Mouse (Mus musculus): ENCODE measurements around the gene Gm5141. TPM values are rescaled to one million over a fixed set of nuclear protein-coding genes. Genes with fewer than 3 reads are reported as not detected.
"Not testable (repeated sequence)": the region's sequence is repeated elsewhere in the genome, so short reads cannot be mapped to it uniquely, and the experiment has no call there.

The Gm5141 gene
- polyA plus RNA-seq (2015; fragmentation: Nextera tagmentation; extraction: Ambion mirVana): 6.2 and 8.4 TPM in 2 replicates

DNA sequence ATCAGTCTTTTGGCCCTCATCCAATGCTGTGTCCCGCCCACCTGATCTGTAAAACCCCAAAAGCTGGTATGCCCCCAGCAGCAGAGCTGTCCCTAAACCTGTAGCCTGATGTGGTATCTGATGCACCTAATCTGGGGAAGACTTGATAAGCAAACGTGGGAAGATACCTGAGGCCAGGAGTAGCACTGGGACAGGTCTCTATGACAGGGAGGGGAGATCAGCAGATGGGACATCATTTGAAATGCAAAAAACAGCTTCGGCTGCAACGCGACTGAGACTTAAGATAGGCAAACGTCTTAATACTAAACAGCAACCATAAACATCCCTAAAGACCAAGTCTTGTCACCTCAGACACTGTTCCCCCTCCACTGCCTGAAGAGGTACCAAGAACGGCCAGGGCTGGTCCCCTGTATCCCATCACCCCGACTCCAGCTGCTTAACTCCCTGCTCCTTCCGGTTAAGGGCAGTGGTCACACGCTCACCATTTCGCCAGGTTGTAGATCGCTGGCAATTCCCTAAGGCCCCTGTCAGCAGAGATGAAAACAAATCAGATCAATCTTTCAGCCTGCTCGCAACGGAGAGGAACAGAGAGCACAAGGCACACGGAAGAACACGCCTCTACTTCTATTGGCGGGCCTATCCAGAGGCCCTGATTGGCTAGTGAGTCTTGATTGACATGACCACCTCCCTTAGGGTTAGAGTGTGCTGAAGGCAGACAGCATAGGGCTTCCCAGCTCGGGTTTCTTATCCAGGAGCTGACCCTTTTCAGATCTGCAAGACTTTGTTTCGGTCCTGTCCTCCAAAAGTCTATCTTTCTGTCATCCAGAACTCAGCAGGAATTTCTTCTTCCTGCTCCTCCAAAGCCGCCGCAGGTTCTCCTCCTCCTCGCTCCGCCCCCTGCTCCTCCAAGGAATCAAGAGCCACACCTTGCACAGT, at the start of gene Gm5141:
Gm5141 (minus strand) TSS at position 610 of the 936 bp plus-strand sequence.
- not testable (repeated sequence) for H3K36me3 ChIP-seq; H3K4me1 ChIP-seq (replicated peaks); H3K27me3 ChIP-seq (replicated peaks); H3K9me3 ChIP-seq; H3K27ac ChIP-seq
- H3K4me3 ChIP-seq (replicated peaks): peak within 1 kb of the TSS; percentile 46
- peak within 1 kb of the TSS; percentile 45 for H3K9ac ChIP-seq
- WGBS: 4% methylated on average over 23 of the region's 23 CpGs
- peak; percentile 100 for ATAC-seq
- H3K4me2 ChIP-seq (replicated peaks): peak within 1 kb of the TSS; percentile 67

- WGBS: 50% methylated on average over 4 of the region's 4 CpGs
- Histone ChIP-seq H3K9me3 (no peaks in the 10 kb centered on the region), H3K27me3 (replicated peaks) (no peaks in the 10 kb centered on the region), H3K9ac (no peak overlapping the region), H3K4me1 (replicated peaks) (no peaks in the 10 kb centered on the region), H3K36me3 (no peaks in the 10 kb centered on the region), H3K27ac (no peak overlapping the region), H3K4me3 (replicated peaks) (no peak overlapping the region), H3K4me2 (replicated peaks) (no peak overlapping the region)
- ATAC-seq: no peak
These were observed 47.7 kb upstream of the Gm5141 start for GRCm38 (mm10) chr13:62833341-62833740.

- WGBS: 64% methylated on average over 2 of the region's 2 CpGs
- Histone ChIP-seq H3K27me3 (replicated peaks) (no peaks in the 10 kb centered on the region), H3K36me3 (no peaks in the 10 kb centered on the region), H3K4me1 (replicated peaks) (no peaks in the 10 kb centered on the region), H3K9ac (no peak overlapping the region), H3K4me3 (replicated peaks) (no peak overlapping the region), H3K27ac (no peak overlapping the region), H3K9me3 (no peaks in the 10 kb centered on the region), H3K4me2 (replicated peaks) (no peak overlapping the region)
- peak; percentile 58; the same call in 1 of the 2 replicates for ATAC-seq
These were observed 46.6 kb upstream of the Gm5141 start for GRCm38 (mm10) chr13:62832239-62832638.

GRCm38 (mm10) chr13:62815705-62816104, 30.1 kb upstream of the Gm5141 start:
- WGBS: 90% methylated on average over 3 of the region's 3 CpGs

DNA sequence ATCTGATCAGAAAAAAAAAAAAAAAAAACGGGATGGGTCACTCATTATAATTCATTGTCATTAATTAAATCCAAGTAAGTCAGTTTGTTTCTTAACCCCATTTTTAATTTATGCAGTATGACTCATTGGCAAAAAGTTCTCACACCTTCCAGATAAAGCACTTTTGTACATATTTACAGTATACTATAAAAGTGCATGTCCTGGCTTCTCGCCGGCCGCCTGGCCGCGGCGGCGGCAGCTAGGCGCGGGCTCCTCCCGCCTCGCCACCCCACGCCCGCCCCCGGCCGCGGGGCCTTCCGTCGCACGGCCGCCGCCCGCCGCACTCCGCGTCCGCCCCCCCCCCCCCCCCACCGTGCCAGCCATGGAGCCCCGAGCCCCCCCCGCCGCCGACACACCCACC, 27.1 kb upstream of the Gm5141 start:
- Histone ChIP-seq H3K27me3 (replicated peaks) (no peaks in the 10 kb centered on the region), H3K9me3 (no peaks in the 10 kb centered on the region), H3K4me3 (replicated peaks) (peak overlapping the region; percentile 32), H3K9ac (no peak overlapping the region), H3K36me3 (no peaks in the 10 kb centered on the region), H3K4me2 (replicated peaks) (peak overlapping the region; percentile 61), H3K27ac (no peak overlapping the region), H3K4me1 (replicated peaks) (no peaks in the 10 kb centered on the region)
- peak; percentile 41; the same call in 1 of the 2 replicates for ATAC-seq
- WGBS: 19% methylated on average over 31 of the region's 32 CpGs

More at GRCm38 (mm10) chr13:62815705-62816104, 30.1 kb upstream of the Gm5141 start:
- not testable (repeated sequence) for H3K4me3 ChIP-seq (replicated peaks); H3K27ac ChIP-seq; H3K4me1 ChIP-seq (replicated peaks); H3K27me3 ChIP-seq (replicated peaks); H3K9me3 ChIP-seq; ATAC-seq; H3K36me3 ChIP-seq; H3K4me2 ChIP-seq (replicated peaks); H3K9ac ChIP-seq

DNA sequence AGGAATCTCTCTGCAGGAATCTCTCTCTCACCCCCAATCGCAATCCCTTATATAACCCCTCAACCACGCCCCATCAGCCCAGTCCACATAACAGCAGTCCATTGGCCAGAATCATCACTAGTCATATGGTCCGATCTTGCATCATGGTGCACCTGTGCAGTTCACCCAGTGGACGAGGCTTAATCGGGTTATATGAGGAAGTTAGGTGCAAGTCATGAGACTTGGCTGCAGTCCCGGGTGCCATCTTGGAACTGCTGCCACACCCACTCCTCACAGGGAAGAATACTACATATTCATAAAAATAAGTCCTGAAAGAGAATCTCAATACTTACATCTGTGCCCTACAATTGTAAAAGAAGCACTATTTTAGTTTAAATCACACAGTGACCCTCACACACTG, 22.4 kb upstream of the Gm5141 start:
- not testable (repeated sequence) for H3K9me3 ChIP-seq; H3K4me2 ChIP-seq (replicated peaks); H3K4me3 ChIP-seq (replicated peaks); ATAC-seq; H3K27ac ChIP-seq; H3K36me3 ChIP-seq; H3K4me1 ChIP-seq (replicated peaks); H3K27me3 ChIP-seq (replicated peaks); H3K9ac ChIP-seq
- WGBS: 86% methylated on average over 6 of the region's 6 CpGs

- not testable (repeated sequence) for H3K36me3 ChIP-seq; H3K27ac ChIP-seq; H3K9me3 ChIP-seq; H3K27me3 ChIP-seq (replicated peaks); H3K9ac ChIP-seq; H3K4me1 ChIP-seq (replicated peaks)
- H3K4me3 ChIP-seq (replicated peaks): peak overlapping the region; percentile 46
- H3K4me2 ChIP-seq (replicated peaks): peak overlapping the region; percentile 67
- peak; percentile 24; the same call in 1 of the 2 replicates for ATAC-seq
- WGBS: 57% methylated on average over 2 of the region's 2 CpGs
These were observed 506 bp upstream of the Gm5141 start for GRCm38 (mm10) chr13:62786135-62786493.

- not testable (repeated sequence) for H3K4me2 ChIP-seq (replicated peaks); H3K4me3 ChIP-seq (replicated peaks); H3K9ac ChIP-seq; H3K36me3 ChIP-seq; H3K4me1 ChIP-seq (replicated peaks); H3K27me3 ChIP-seq (replicated peaks); ATAC-seq; H3K9me3 ChIP-seq; H3K27ac ChIP-seq
- 61% methylated on average over 2 of the region's 2 CpGs for WGBS
These were observed 21.8 kb downstream of the Gm5141 start for GRCm38 (mm10) chr13:62763806-62764205.

- Histone ChIP-seq H3K4me2 (replicated peaks) (peak within 1 kb of the TSS; percentile 63), H3K9ac (peak within 1 kb of the TSS; percentile 58), H3K4me3 (replicated peaks) (peak within 1 kb of the TSS; percentile 49)
- not testable (repeated sequence) for H3K9me3 ChIP-seq; H3K4me1 ChIP-seq (replicated peaks); H3K36me3 ChIP-seq; H3K27ac ChIP-seq; H3K27me3 ChIP-seq (replicated peaks)
- 9% methylated on average over 20 of the region's 20 CpGs for WGBS
- peak; percentile 99 for ATAC-seq
These were observed 24.9 kb downstream of the Gm5141 start, which contains the start of gene Platr25 for GRCm38 (mm10) chr13:62760432-62761415. Gene Platr25, minus strand, starts transcription at chr13:62760709.

- 64% methylated on average over 2 of the region's 2 CpGs for WGBS
- H3K9me3 ChIP-seq: no peaks in the 10 kb centered on the region
- ATAC-seq: peak; percentile 77
- no peaks in the 10 kb centered on the region for H3K4me1 ChIP-seq (replicated peaks)
- no peaks in the 10 kb centered on the region for H3K27me3 ChIP-seq (replicated peaks)
- no peak overlapping the region for H3K4me2 ChIP-seq (replicated peaks)
- H3K4me3 ChIP-seq (replicated peaks): no peak overlapping the region
- H3K36me3 ChIP-seq: no peaks in the 10 kb centered on the region
- H3K9ac ChIP-seq: no peak overlapping the region
- H3K27ac ChIP-seq: no peak overlapping the region
These were observed 52.3 kb downstream of the Gm5141 start for GRCm38 (mm10) chr13:62733322-62733721.
